Mouse (Mus musculus): ENCODE results near the gene Cit.

Gene Cit

GRCm38 (mm10) chr5:115958814-115959213 lies 113.7 kb downstream of the Cit start:
- ChIA-PET POLR2A (interaction anchor here in 1 of 4 experiments (0.6 to 1.2 kb wide), 2 partner anchors 19 to 57 kb away, joined by 3 read pairs; no protein-coding TSS in a partner anchor), CTCF (interaction anchor here in 1 of 4 experiments (0.8 to 1.1 kb wide), 2 partner anchors 30 to 230 kb away, joined by 3 to 6 read pairs; no protein-coding TSS in a partner anchor)

GRCm38 (mm10) chr5:115961809-115962208 lies 116.7 kb downstream of the Cit start:
- CTCF ChIA-PET, result interaction anchor here in 3 of 4 experiments (0.6 to 2.0 kb wide), 8 partner anchors 8 to 45 kb away, joined by 3 to 10 read pairs (median 5); no protein-coding TSS in a partner anchor
- POLR2A ChIA-PET, result interaction anchor here in 3 of 4 experiments (0.5 to 1.5 kb wide), 8 partner anchors 9 to 828 kb away, joined by 3 to 7 read pairs (median 4); no protein-coding TSS in a partner anchor

- ChIA-PET CTCF (interaction anchor here in 3 of 4 experiments (0.5 to 1.6 kb wide), 4 partner anchors 8 to 685 kb away, joined by 3 to 12 read pairs (median 5); no protein-coding TSS in a partner anchor), POLR2A (interaction anchor here in 2 of 4 experiments (0.5 to 1.8 kb wide), 3 partner anchors 10 to 482 kb away, joined by 3 to 11 read pairs (median 4); no protein-coding TSS in a partner anchor)
These were observed 126.2 kb downstream of the Cit start for GRCm38 (mm10) chr5:115971236-115971635.

- POLR2A ChIA-PET, result interaction anchor here in 2 of 4 experiments (0.7 to 1.9 kb wide), 6 partner anchors 9 to 48 kb away, joined by 3 to 7 read pairs (median 4); no protein-coding TSS in a partner anchor
- CTCF ChIA-PET, result interaction anchor here in 1 of 4 experiments (0.6 to 1.6 kb wide), 6 partner anchors 22 to 519 kb away, joined by 3 to 6 read pairs (median 4); no protein-coding TSS in a partner anchor
These were observed 130.6 kb downstream of the Cit start for GRCm38 (mm10) chr5:115975672-115976071.

GRCm38 (mm10) chr5:115976446-115976845 lies 131.4 kb downstream of the Cit start:
- CTCF ChIA-PET, result interaction anchor here in 2 of 4 experiments (0.6 to 1.5 kb wide), 3 partner anchors 24 to 485 kb away, joined by 3 to 5 read pairs (median 5); no protein-coding TSS in a partner anchor
- POLR2A ChIA-PET, result interaction anchor here in 3 of 4 experiments (0.7 to 1.9 kb wide), 7 partner anchors 8 to 55 kb away, joined by 3 to 7 read pairs (median 6); no protein-coding TSS in a partner anchor

- CTCF ChIA-PET, result interaction anchor here in 2 of 4 experiments (0.6 to 2.6 kb wide), 4 partner anchors 9 to 83 kb away, joined by 3 to 30 read pairs (median 8); no protein-coding TSS in a partner anchor
- POLR2A ChIA-PET, result interaction anchor here in 1 of 4 experiments (1.1 to 1.9 kb wide), 3 partner anchors 18 to 50 kb away, joined by 3 to 6 read pairs (median 3); no protein-coding TSS in a partner anchor
These were observed 132.2 kb downstream of the Cit start for GRCm38 (mm10) chr5:115977266-115977665.

- CTCF ChIA-PET, result interaction anchor here in 3 of 4 experiments (0.5 to 5.4 kb wide), 8 partner anchors 9 to 1286 kb away, joined by 3 to 36 read pairs (median 7); no protein-coding TSS in a partner anchor
These were observed 132.7 kb downstream of the Cit start for GRCm38 (mm10) chr5:115977757-115978156.

GRCm38 (mm10) chr5:115978255-115978654 lies 133.2 kb downstream of the Cit start:
- POLR2A ChIA-PET, result interaction anchor here in 3 of 4 experiments (0.6 to 5.0 kb wide), 10 partner anchors 8 to 1341 kb away, joined by 3 to 31 read pairs (median 3); no protein-coding TSS in a partner anchor
- CTCF ChIA-PET, result interaction anchor here (0.5 to 5.4 kb wide), 24 partner anchors 9 to 1286 kb away, joined by 3 to 36 read pairs (median 4); partner anchors contain the start of gene Prkab1 (in 1 of the 4)

More at GRCm38 (mm10) chr5:115977757-115978156, 132.7 kb downstream of the Cit start:
- POLR2A ChIA-PET, result interaction anchor here in 3 of 4 experiments (0.6 to 1.4 kb wide), 4 partner anchors 14 to 1342 kb away, joined by 3 read pairs; no protein-coding TSS in a partner anchor

- CTCF ChIA-PET, result interaction anchor here (0.6 to 5.4 kb wide), 46 partner anchors 8 to 336 kb away, joined by 3 to 36 read pairs (median 4); partner anchors contain the start of genes Prkab1 (in 2 of the 4) and Tmem233 (in 1 of the 4)
- POLR2A ChIA-PET, result interaction anchor here (0.6 to 5.0 kb wide), 14 partner anchors 9 to 72 kb away, joined by 3 to 31 read pairs (median 4); no protein-coding TSS in a partner anchor
These were observed 134.1 kb downstream of the Cit start for GRCm38 (mm10) chr5:115979134-115979696.

- ChIA-PET POLR2A (interaction anchor here in 3 of 4 experiments (0.5 to 5.0 kb wide), 17 partner anchors 10 to 453 kb away, joined by 3 to 31 read pairs (median 4); no protein-coding TSS in a partner anchor), CTCF (interaction anchor here (0.6 to 5.4 kb wide), 16 partner anchors 9 to 537 kb away, joined by 3 to 36 read pairs (median 4); partner anchors contain the start of genes Prkab1 (in 2 of the 4) and Tmem233 (in 1 of the 4))
These were observed 135.5 kb downstream of the Cit start for GRCm38 (mm10) chr5:115980537-115980936.

- ChIA-PET CTCF (interaction anchor here in 2 of 4 experiments (0.6 to 5.4 kb wide), 3 partner anchors 29 to 255 kb away, joined by 3 to 36 read pairs (median 3); no protein-coding TSS in a partner anchor), POLR2A (interaction anchor here in 3 of 4 experiments (0.7 to 5.0 kb wide), 8 partner anchors 15 to 1122 kb away, joined by 3 to 31 read pairs (median 4); partner anchors contain the start of gene Prkab1 (in 1 of the 3))
These were observed 137.7 kb downstream of the Cit start for GRCm38 (mm10) chr5:115982671-115983373.

GRCm38 (mm10) chr5:115984392-115984791 lies 139.3 kb downstream of the Cit start:
- ChIA-PET CTCF (interaction anchor here in 1 of 4 experiments (1.7 kb wide), 1 partner anchor 28 kb away, joined by 3 read pairs; no protein-coding TSS in a partner anchor), POLR2A (interaction anchor here in 3 of 4 experiments (0.6 to 1.6 kb wide), 4 partner anchors 8 to 23 kb away, joined by 3 to 7 read pairs (median 6); no protein-coding TSS in a partner anchor)

GRCm38 (mm10) chr5:115985101-115985500 lies 140.0 kb downstream of the Cit start:
- CTCF ChIA-PET, result interaction anchor here in 2 of 4 experiments (0.6 to 1.7 kb wide), 5 partner anchors 21 to 477 kb away, joined by 3 to 4 read pairs (median 3); no protein-coding TSS in a partner anchor
- POLR2A ChIA-PET, result interaction anchor here in 2 of 4 experiments (1.6 kb wide), 2 partner anchors 9 to 22 kb away, joined by 7 read pairs; no protein-coding TSS in a partner anchor

GRCm38 (mm10) chr5:115987284-115987683 lies 142.2 kb downstream of the Cit start:
- POLR2A ChIA-PET, result interaction anchor here in 2 of 4 experiments (0.7 to 1.7 kb wide), 4 partner anchors 9 to 135 kb away, joined by 3 to 5 read pairs (median 4); no protein-coding TSS in a partner anchor
- CTCF ChIA-PET, result interaction anchor here in 2 of 4 experiments (0.5 to 1.9 kb wide), 4 partner anchors 9 to 449 kb away, joined by 3 to 5 read pairs (median 4); no protein-coding TSS in a partner anchor

- POLR2A ChIA-PET, result interaction anchor here in 2 of 4 experiments (1.0 to 2.3 kb wide), 4 partner anchors 13 to 32 kb away, joined by 3 to 14 read pairs (median 8); partner anchors contain the start of gene Prkab1 (in 1 of the 2)
- CTCF ChIA-PET, result interaction anchor here in 1 of 4 experiments (1.5 kb wide), 1 partner anchor 13 kb away, joined by 4 read pairs; no protein-coding TSS in a partner anchor
These were observed 146.6 kb downstream of the Cit start for GRCm38 (mm10) chr5:115991717-115992116.

GRCm38 (mm10) chr5:115994101-115994500 lies 149.0 kb downstream of the Cit start:
- ChIA-PET POLR2A (interaction anchor here in 1 of 4 experiments (1.8 to 2.3 kb wide), 2 partner anchors 9 to 12 kb away, joined by 4 to 14 read pairs; no protein-coding TSS in a partner anchor), CTCF (interaction anchor here in 1 of 4 experiments (0.6 kb wide), 1 partner anchor 1523 kb away, joined by 3 read pairs; no protein-coding TSS in a partner anchor)

- ChIA-PET CTCF (no interaction called here), POLR2A (interaction anchor here in 1 of 4 experiments (1.9 to 2.1 kb wide), 2 partner anchors 8 to 10 kb away, joined by 6 to 7 read pairs; no protein-coding TSS in a partner anchor)
These were observed 152.3 kb downstream of the Cit start for GRCm38 (mm10) chr5:115997376-115997775.

All from embryonic stem cell, embryonic (primary cell).